22 mouse cellular contexts compared by ENCODE assay signal in genomic region chr9:60378235-60378634, GRCm38 (mm10).
DNase-seq lines count a peak whose midpoint lies in the region; ATAC-seq lines count a peak whose summit lies in the region.
"Had no signal": no experiment of that assay in that cellular context is flagged by ENCODE, and none has a peak within 500 bp of the region (broad histone marks: within the 10 kb centered on the region; RNA-seq: fewer than 3 reads in every experiment).

No protein-coding gene starts in this region.

- no peak for ATAC-seq in kidney, embryonic 15.5 days (replicated peaks; ENCODE audit: low FRiP score)
- no peak for ATAC-seq in embryonic facial prominence, embryonic 14.5 days (ENCODE audit: low read depth)
- ATAC-seq: forebrain, embryonic 13.5 days; forebrain, postnatal 0 days; Patski had no signal

- no peaks in the 10 kb centered on the region for H3K9me3 ChIP-seq in kidney, embryonic 15.5 days (replicated peaks)
- H3K9me3 ChIP-seq in embryonic facial prominence, embryonic 10.5 days = no peaks in the 10 kb centered on the region
- no peaks in the 10 kb centered on the region for H3K9me3 ChIP-seq in embryonic facial prominence, embryonic 14.5 days (ENCODE audit: control insufficient read depth, low read length)
- H3K9me3 ChIP-seq: embryonic facial prominence, embryonic 12.5 days; forebrain, embryonic 13.5 days; heart, embryonic 15.5 days; hindbrain, embryonic 13.5 days had no signal

- peak overlapping the region; percentile 18; the same call in 1 of the 2 replicates for H3K27ac ChIP-seq in kidney, embryonic 15.5 days
- H3K27ac ChIP-seq in embryonic facial prominence, embryonic 10.5 days (replicated peaks) = no peak overlapping the region; the same call in 1 of the 2 replicates
- no peak overlapping the region for H3K27ac ChIP-seq in embryonic facial prominence, embryonic 14.5 days (replicated peaks; ENCODE audit: low read depth, low read length)
- H3K27ac ChIP-seq: embryonic facial prominence, embryonic 12.5 days; forebrain, embryonic 13.5 days; heart, adult 2 months; heart, embryonic 15.5 days; hindbrain, embryonic 13.5 days had no signal

- DNase-seq in kidney, adult 9 months = no peak
- DNase-seq in kidney, postnatal 14 days = peak; percentile 13
- no peak for DNase-seq in kidney, postnatal 36 days
- peak; percentile 43 for DNase-seq in embryonic facial prominence, embryonic 10.5 days (ENCODE audit: low spot score)
- DNase-seq in embryonic facial prominence, embryonic 14.5 days (ENCODE audit: low spot score) = peak; percentile 29
- DNase-seq in testis, postnatal 14 days (ENCODE audit: low spot score) = no peak
- DNase-seq: adrenal gland, adult 2 months; adrenal gland, postnatal 36 days; cerebellum, adult 2 months; cerebellum, postnatal 10 days; forebrain, postnatal 0 days; gastrocnemius, postnatal 14 days; heart, adult 2 months; heart, postnatal 14 days had no signal

- no peaks in the 10 kb centered on the region for H3K27me3 ChIP-seq in kidney, embryonic 15.5 days
- peaks cover 17% of the 10 kb centered on the region for H3K27me3 ChIP-seq in embryonic facial prominence, embryonic 10.5 days (replicated peaks; ENCODE audit: low read depth, poor library complexity, severe bottlenecking)
- no peaks in the 10 kb centered on the region for H3K27me3 ChIP-seq in embryonic facial prominence, embryonic 14.5 days (replicated peaks; ENCODE audit: control insufficient read depth, insufficient read depth, low read length)
- H3K27me3 ChIP-seq: CH12.LX; forebrain, embryonic 13.5 days; heart, embryonic 15.5 days; hindbrain, embryonic 13.5 days; Patski had no signal

- no peak overlapping the region for H3K4me2 ChIP-seq in kidney, embryonic 15.5 days
- H3K4me2 ChIP-seq in embryonic facial prominence, embryonic 14.5 days (ENCODE audit: low read depth, low read length) = no peak overlapping the region
- H3K4me2 ChIP-seq: embryonic facial prominence, embryonic 12.5 days; forebrain, embryonic 13.5 days; heart, embryonic 11.5 days; heart, embryonic 15.5 days; hindbrain, embryonic 13.5 days had no signal

- no peaks in the 10 kb centered on the region; the same call in 1 of the 2 replicates for H3K36me3 ChIP-seq in kidney, embryonic 15.5 days
- no peaks in the 10 kb centered on the region for H3K36me3 ChIP-seq in embryonic facial prominence, embryonic 10.5 days (replicated peaks)
- no peaks in the 10 kb centered on the region for H3K36me3 ChIP-seq in embryonic facial prominence, embryonic 14.5 days (ENCODE audit: control insufficient read depth, insufficient read depth, low read length)
- H3K36me3 ChIP-seq: embryonic facial prominence, embryonic 12.5 days; heart, embryonic 15.5 days; hindbrain, embryonic 13.5 days had no signal

- no peak overlapping the region for H3K9ac ChIP-seq in kidney, embryonic 15.5 days
- H3K9ac ChIP-seq in embryonic facial prominence, embryonic 14.5 days (ENCODE audit: low read depth, low read length) = no peak overlapping the region
- H3K9ac ChIP-seq: embryonic facial prominence, embryonic 12.5 days; forebrain, embryonic 13.5 days; forebrain, postnatal 0 days; heart, embryonic 15.5 days; hindbrain, embryonic 13.5 days had no signal

- no peak overlapping the region for H3K4me3 ChIP-seq in kidney, embryonic 15.5 days (replicated peaks)
- H3K4me3 ChIP-seq in embryonic facial prominence, embryonic 10.5 days = no peak overlapping the region
- H3K4me3 ChIP-seq in embryonic facial prominence, embryonic 14.5 days (ENCODE audit: low read depth, low read length) = no peak overlapping the region
- H3K4me3 ChIP-seq: embryonic facial prominence, embryonic 12.5 days; forebrain, embryonic 13.5 days; heart, adult 2 months; heart, embryonic 15.5 days; hindbrain, embryonic 13.5 days had no signal

- peaks cover 30% of the 10 kb centered on the region for H3K4me1 ChIP-seq in kidney, embryonic 15.5 days
- H3K4me1 ChIP-seq in embryonic facial prominence, embryonic 10.5 days = peaks cover 37% of the 10 kb centered on the region
- H3K4me1 ChIP-seq in embryonic facial prominence, embryonic 14.5 days (ENCODE audit: control insufficient read depth, insufficient read depth, low read length) = peaks cover 7% of the 10 kb centered on the region; the same call in 1 of the 2 replicates
- H3K4me1 ChIP-seq: forebrain, embryonic 13.5 days; heart, embryonic 15.5 days; hindbrain, embryonic 13.5 days had no signal

- 49% methylated on average over 6 of the region's 6 CpGs for WGBS in kidney, embryonic 15.5 days
- WGBS in embryonic facial prominence, embryonic 10.5 days = 48% methylated on average over 6 of the region's 6 CpGs
- WGBS in embryonic facial prominence, embryonic 14.5 days = 20% methylated on average over 6 of the region's 6 CpGs

Comparison
In these comparisons a context has a peak if more than half of its experiments do, and no peak if none do; other contexts are left out.
1. DNase-seq: peak in kidney, postnatal 14 days (single experiment), embryonic facial prominence, embryonic 10.5 days (single experiment) and embryonic facial prominence, embryonic 14.5 days (single experiment); none in kidney, adult 9 months (single experiment), kidney, postnatal 36 days (0 of 2) and testis, postnatal 14 days (single experiment).